ENCODE assay signal across 8 mouse cellular contexts in genomic region chr11:120582268-120582981, GRCm38 (mm10). TPM values are rescaled to one million over a fixed set of nuclear protein-coding genes. Genes with fewer than 3 reads are reported as not detected.
DNase-seq lines count a peak whose midpoint lies in the region; ATAC-seq and TF ChIP-seq lines count a peak whose summit lies in the region.

No protein-coding gene starts in this region.

- H3K4me2 ChIP-seq in embryonic facial prominence, embryonic 13.5 days, result peak overlapping the region; percentile 98
- peak overlapping the region; percentile 84 for H3K4me2 ChIP-seq in hindbrain, embryonic 15.5 days
- H3K4me2 ChIP-seq in liver, embryonic 16.5 days (ENCODE audit: low read depth, low read length), result peak overlapping the region; percentile 96

- peak overlapping the region; percentile 94 for H3K27ac ChIP-seq in testis, adult 2 months (ENCODE audit: control insufficient read depth, insufficient read depth, low read depth, low read length)
- peak overlapping the region; percentile 92 for H3K27ac ChIP-seq in embryonic facial prominence, embryonic 13.5 days
- peak overlapping the region; percentile 96 for H3K27ac ChIP-seq in hindbrain, embryonic 15.5 days (replicated peaks)
- peak overlapping the region; percentile 86 for H3K27ac ChIP-seq in liver, embryonic 16.5 days (ENCODE audit: low read length)

- WGBS in embryonic facial prominence, embryonic 13.5 days, result 83% methylated on average over 8 of the region's 8 CpGs
- 73% methylated on average over 8 of the region's 8 CpGs for WGBS in hindbrain, embryonic 15.5 days
- WGBS in liver, embryonic 16.5 days (ENCODE audit: insufficient replicate concordance), result 58% methylated on average over 8 of the region's 8 CpGs

- TF ChIP-seq POLR2A in testis, adult 2 months (IDR thresholded peaks at IDR 0.05; ENCODE audit: control insufficient read depth, low read depth, low read length), result no peak

- no peak for DNase-seq in testis, postnatal 10 days (ENCODE audit: low spot score)
- DNase-seq in left cerebral cortex, adult 11 months (ENCODE audit: low spot score), result no peak
- DNase-seq in urinary bladder, adult 18-20 months (ENCODE audit: low spot score in 2 of 2), result no peak

- TF ChIP-seq CTCF in testis, adult 2 months (IDR thresholded peaks at IDR 0.05; ENCODE audit: control insufficient read depth, insufficient read depth, insufficient replicate concordance, low read depth, low read length), result no peak

- H3K9ac ChIP-seq in embryonic facial prominence, embryonic 13.5 days, result peak overlapping the region; percentile 95
- peak overlapping the region; percentile 97 for H3K9ac ChIP-seq in hindbrain, embryonic 15.5 days
- H3K9ac ChIP-seq in liver, embryonic 16.5 days (ENCODE audit: low read depth, low read length), result peak overlapping the region; percentile 87

- H3K27me3 ChIP-seq in testis, adult 2 months (ENCODE audit: control insufficient read depth, insufficient read depth, low read length), result no peaks in the 10 kb centered on the region
- H3K27me3 ChIP-seq in embryonic facial prominence, embryonic 13.5 days, result no peaks in the 10 kb centered on the region
- H3K27me3 ChIP-seq in hindbrain, embryonic 15.5 days, result no peaks in the 10 kb centered on the region
- no peaks in the 10 kb centered on the region for H3K27me3 ChIP-seq in liver, embryonic 16.5 days (ENCODE audit: control insufficient read depth, insufficient read depth, low read depth, low read length)

- ATAC-seq in embryonic facial prominence, embryonic 13.5 days (ENCODE audit: insufficient number of reproducible peaks, insufficient read depth, low FRiP score, low TSS enrichment, low read depth), result no peak
- ATAC-seq in hindbrain, embryonic 15.5 days (ENCODE audit: low FRiP score, low read depth), result no peak
- no peak for ATAC-seq in liver, embryonic 16.5 days (ENCODE audit: low read depth)
- ATAC-seq in neutrophil, adult 5-6 weeks (ENCODE audit: extremely low read depth, insufficient number of reproducible peaks, low FRiP score, poor library complexity, severe bottlenecking), result peak; percentile 27; the same call in 1 of the 2 replicates

- peaks cover 18% of the 10 kb centered on the region for H3K4me1 ChIP-seq in testis, adult 2 months (ENCODE audit: control insufficient read depth, insufficient read depth, low read length)
- H3K4me1 ChIP-seq in embryonic facial prominence, embryonic 13.5 days, result peaks cover 28% of the 10 kb centered on the region
- H3K4me1 ChIP-seq in hindbrain, embryonic 15.5 days (replicated peaks), result peaks cover 34% of the 10 kb centered on the region
- peaks cover 39% of the 10 kb centered on the region for H3K4me1 ChIP-seq in liver, embryonic 16.5 days (ENCODE audit: control insufficient read depth, low read depth, low read length)

- peaks cover 4% of the 10 kb centered on the region; the same call in 1 of the 2 replicates for H3K9me3 ChIP-seq in embryonic facial prominence, embryonic 13.5 days
- no peaks in the 10 kb centered on the region for H3K9me3 ChIP-seq in hindbrain, embryonic 15.5 days
- no peaks in the 10 kb centered on the region for H3K9me3 ChIP-seq in liver, embryonic 16.5 days (replicated peaks; ENCODE audit: control insufficient read depth, low read length)

- peak overlapping the region; percentile 90 for H3K4me3 ChIP-seq in testis, adult 2 months (ENCODE audit: control insufficient read depth, low read depth, low read length)
- H3K4me3 ChIP-seq in embryonic facial prominence, embryonic 13.5 days, result peak overlapping the region; percentile 87
- H3K4me3 ChIP-seq in hindbrain, embryonic 15.5 days, result peak overlapping the region; percentile 76
- H3K4me3 ChIP-seq in liver, embryonic 16.5 days (ENCODE audit: low read depth, low read length), result peak overlapping the region; percentile 88

- H3K36me3 ChIP-seq in testis, adult 2 months (ENCODE audit: control insufficient read depth, insufficient read depth, low read length), result peaks cover 3% of the 10 kb centered on the region; the same call in 1 of the 2 replicates
- peaks cover 63% of the 10 kb centered on the region for H3K36me3 ChIP-seq in embryonic facial prominence, embryonic 13.5 days
- peaks cover 50% of the 10 kb centered on the region for H3K36me3 ChIP-seq in hindbrain, embryonic 15.5 days
- H3K36me3 ChIP-seq in liver, embryonic 16.5 days (ENCODE audit: control insufficient read depth, insufficient read depth), result peaks cover 44% of the 10 kb centered on the region

RNA-seq across cellular contexts. Expression of gene Arhgdia, which starts 1.0 kb away (rescaled TPM):
- 94.7 and 101 TPM in 2 replicates for polyA plus RNA-seq in testis, adult 2 months (2012; rRNA removed)
- polyA plus RNA-seq in embryonic facial prominence, embryonic 13.5 days (2015; fragmentation: Nextera tagmentation; extraction: Ambion mirVana), result 535 and 580 TPM in 2 replicates
- 492 and 533 TPM in 2 replicates for polyA plus RNA-seq in hindbrain, embryonic 15.5 days (2015; fragmentation: Nextera tagmentation; extraction: Ambion mirVana)
- polyA plus RNA-seq in liver, embryonic 16.5 days (2015; fragmentation: Nextera tagmentation; extraction: Ambion mirVana), result 201 and 205 TPM in 2 replicates
- total RNA-seq in neutrophil, adult 5-6 weeks (2017), result 166 and 185 TPM in 2 replicates

RNA-seq across cellular contexts. Expression of gene P4hb, which starts 9.4 kb away (rescaled TPM):
- polyA plus RNA-seq in testis, adult 2 months (2012; rRNA removed), result 46.7 and 55.1 TPM in 2 replicates
- 684 and 710 TPM in 2 replicates for polyA plus RNA-seq in embryonic facial prominence, embryonic 13.5 days (2015; fragmentation: Nextera tagmentation; extraction: Ambion mirVana)
- 263 and 274 TPM in 2 replicates for polyA plus RNA-seq in hindbrain, embryonic 15.5 days (2015; fragmentation: Nextera tagmentation; extraction: Ambion mirVana)
- polyA plus RNA-seq in liver, embryonic 16.5 days (2015; fragmentation: Nextera tagmentation; extraction: Ambion mirVana), result 793 and 897 TPM in 2 replicates
- 122 and 155 TPM in 2 replicates for total RNA-seq in neutrophil, adult 5-6 weeks (2017)

RNA-seq across cellular contexts. Expression of gene Alyref, which starts 15.7 kb away (rescaled TPM):
- polyA plus RNA-seq in testis, adult 2 months (2012; rRNA removed), result 22.8 and 23.6 TPM in 2 replicates
- 492 and 529 TPM in 2 replicates for polyA plus RNA-seq in embryonic facial prominence, embryonic 13.5 days (2015; fragmentation: Nextera tagmentation; extraction: Ambion mirVana)
- polyA plus RNA-seq in hindbrain, embryonic 15.5 days (2015; fragmentation: Nextera tagmentation; extraction: Ambion mirVana), result 247 and 251 TPM in 2 replicates
- 52.4 and 87.2 TPM in 2 replicates for polyA plus RNA-seq in liver, embryonic 16.5 days (2015; fragmentation: Nextera tagmentation; extraction: Ambion mirVana)
- 52.7 and 88.0 TPM in 2 replicates for total RNA-seq in neutrophil, adult 5-6 weeks (2017)

RNA-seq across cellular contexts. Expression of gene Anapc11, which starts 15.8 kb away (rescaled TPM):
- 178 and 209 TPM in 2 replicates for polyA plus RNA-seq in testis, adult 2 months (2012; rRNA removed)
- polyA plus RNA-seq in embryonic facial prominence, embryonic 13.5 days (2015; fragmentation: Nextera tagmentation; extraction: Ambion mirVana), result 219 and 222 TPM in 2 replicates
- polyA plus RNA-seq in hindbrain, embryonic 15.5 days (2015; fragmentation: Nextera tagmentation; extraction: Ambion mirVana), result 200 and 215 TPM in 2 replicates
- 66.8 and 67.8 TPM in 2 replicates for polyA plus RNA-seq in liver, embryonic 16.5 days (2015; fragmentation: Nextera tagmentation; extraction: Ambion mirVana)
- total RNA-seq in neutrophil, adult 5-6 weeks (2017), result 15.7 and 22.0 TPM in 2 replicates

RNA-seq across cellular contexts. Expression of gene Npb, which starts 25.9 kb away (rescaled TPM):
- 24.6 and 26.3 TPM in 2 replicates for polyA plus RNA-seq in testis, adult 2 months (2012; rRNA removed)
- polyA plus RNA-seq in embryonic facial prominence, embryonic 13.5 days (2015; fragmentation: Nextera tagmentation; extraction: Ambion mirVana), result 0.98 and 1.7 TPM in 2 replicates
- polyA plus RNA-seq in hindbrain, embryonic 15.5 days (2015; fragmentation: Nextera tagmentation; extraction: Ambion mirVana), result 0.71 and 1.1 TPM in 2 replicates
- 16.2 and 16.4 TPM in 2 replicates for polyA plus RNA-seq in liver, embryonic 16.5 days (2015; fragmentation: Nextera tagmentation; extraction: Ambion mirVana)
- total RNA-seq in neutrophil, adult 5-6 weeks (2017), result not detected in 2 replicates
